Mouse (Mus musculus) MEL (cell line): ENCODE measurements around the gene Pygo2. TPM values are rescaled to one million over a fixed set of nuclear protein-coding genes. Genes with fewer than 3 reads are reported as not detected.

Experiments
- DNase-seq: peaks from one replicate; pipeline ENCODE4 v3.0.0; 2011; ENCODE audit warnings: low read depth, low spot score
- H3K27ac ChIP-seq: 2 replicates; pipeline ENCODE4 v1.5.1; 2012; ENCODE audit warnings: low read depth, mild to moderate bottlenecking, control low read depth, low read length, moderate library complexity; ENCODE audit not compliant: control insufficient read depth
- H3K27me3 ChIP-seq, 2 experiments: fragments of 150-350 bp in 1 of 2; sonication (generic) in 1 of 2; 2 replicates each; pipeline ENCODE4 v1.6.1; 2012; ENCODE audit warnings: low read length in 2 of 2, mild to moderate bottlenecking in 2 of 2, improper control_type of control experiment in 1 of 2, moderate library complexity in 1 of 2; ENCODE audit not compliant: insufficient read depth in 2 of 2, control insufficient read depth in 1 of 2
- H3K36me3 ChIP-seq, 2 experiments: 2 replicates each; pipeline ENCODE4 v1.6.1; 2012 to 2014; ENCODE audit warnings: low read length in 2 of 2, improper control_type of control experiment in 1 of 2, inconsistent platforms in 1 of 2, mild to moderate bottlenecking in 1 of 2; ENCODE audit not compliant: insufficient read depth in 2 of 2, control insufficient read depth in 1 of 2
- H3K4me1 ChIP-seq, 2 experiments: fragments of 150-350 bp in 1 of 2; sonication (generic) in 1 of 2; 2 replicates each; pipeline ENCODE4 v1.6.1; 2012; ENCODE audit warnings: low read length in 2 of 2, improper control_type of control experiment in 1 of 2, mild to moderate bottlenecking in 1 of 2; ENCODE audit not compliant: insufficient read depth in 2 of 2, control insufficient read depth in 1 of 2
- H3K4me3 ChIP-seq, 2 experiments: fragments of 150-350 bp in 1 of 2; sonication (generic) in 1 of 2; 2 replicates each; pipeline ENCODE4 v1.5.1; 2012; ENCODE audit warnings: low read depth in 2 of 2, low read length in 2 of 2, mild to moderate bottlenecking in 2 of 2, moderate library complexity in 2 of 2, control low read depth in 1 of 2, improper control_type of control experiment in 1 of 2; ENCODE audit not compliant: control insufficient read depth in 1 of 2, insufficient read depth in 1 of 2
- H3K79me2 ChIP-seq: 2 replicates; pipeline ENCODE4 v1.6.1; 2012; ENCODE audit warnings: mild to moderate bottlenecking, low read length, moderate library complexity; ENCODE audit not compliant: control insufficient read depth, poor library complexity, insufficient read depth
- H3K9ac ChIP-seq: 2 replicates; pipeline ENCODE4 v1.6.1; 2012; ENCODE audit warnings: low read depth, mild to moderate bottlenecking, control low read depth, low read length, moderate library complexity; ENCODE audit not compliant: control insufficient read depth, poor library complexity, severe bottlenecking
- H3K9me3 ChIP-seq: fragments of 150-350 bp; sonication (generic); replicated peaks from 2 replicates; pipeline ENCODE4 v1.6.1; 2012; ENCODE audit warnings: mild to moderate bottlenecking, low read length, improper control_type of control experiment, moderate library complexity; ENCODE audit not compliant: insufficient read depth
- BHLHE40 ChIP-seq: IDR thresholded peaks from 2 replicates; pipeline ENCODE4 v1.6.1; 2012; ENCODE audit warnings: low read depth, mild to moderate bottlenecking, inconsistent platforms, low read length, improper control_type of control experiment, borderline replicate concordance
- CHD1 ChIP-seq: IDR thresholded peaks from 2 replicates; pipeline ENCODE4 v1.6.1; 2012; ENCODE audit warnings: low read depth, mild to moderate bottlenecking, inconsistent platforms, low read length, improper control_type of control experiment
- CHD2 ChIP-seq: IDR thresholded peaks from 2 replicates; pipeline ENCODE4 v1.6.1; 2011; ENCODE audit warnings: low read length, improper control_type of control experiment
- CTCF ChIP-seq, 3 experiments: IDR thresholded peaks in 2 of 3; conservative IDR thresholded peaks in 1 of 3; 2 replicates each; pipeline ENCODE4 v1.5.1; 2011 to 2012; ENCODE audit warnings: low read length in 3 of 3, low read depth in 2 of 3, mild to moderate bottlenecking in 2 of 3, improper control_type of control experiment in 1 of 3, inconsistent platforms in 1 of 3, mixed read lengths in 1 of 3, moderate library complexity in 1 of 3; ENCODE audit not compliant: control insufficient read depth in 1 of 3, insufficient read depth in 1 of 3, poor library complexity in 1 of 3, severe bottlenecking in 1 of 3
- E2F4 ChIP-seq: IDR thresholded peaks from 2 replicates; pipeline ENCODE4 v1.6.1; 2011; ENCODE audit warnings: low read depth, low read length, improper control_type of control experiment, borderline replicate concordance
- ELF1 ChIP-seq: IDR thresholded peaks from 2 replicates; pipeline ENCODE4 v1.6.1; 2014; ENCODE audit warnings: low read depth, mild to moderate bottlenecking, inconsistent platforms, low read length, improper control_type of control experiment, moderate library complexity
- EP300 ChIP-seq, 2 experiments: IDR thresholded peaks; 2 replicates each; pipeline ENCODE4 v1.6.1; 2011; ENCODE audit warnings: improper control_type of control experiment in 2 of 2, low read length in 2 of 2, low read depth in 1 of 2, mild to moderate bottlenecking in 1 of 2
- ETS1 ChIP-seq: IDR thresholded peaks from 2 replicates; pipeline ENCODE4 v1.6.1; 2012; ENCODE audit warnings: low read depth, mild to moderate bottlenecking, inconsistent platforms, low read length, improper control_type of control experiment, moderate library complexity
- GABPA ChIP-seq: IDR thresholded peaks from 2 replicates; pipeline ENCODE4 v1.6.1; 2012; ENCODE audit warnings: low read depth, mild to moderate bottlenecking, inconsistent platforms, low read length, improper control_type of control experiment, moderate library complexity
- HCFC1 ChIP-seq: IDR thresholded peaks from 2 replicates; pipeline ENCODE4 v1.6.1; 2012; ENCODE audit warnings: low read depth, mild to moderate bottlenecking, inconsistent platforms, low read length, improper control_type of control experiment, moderate library complexity
- KAT2A ChIP-seq: conservative IDR thresholded peaks from 2 replicates; pipeline ENCODE4 v1.6.1; 2012; ENCODE audit warnings: low read depth, low read length, improper control_type of control experiment, inconsistent platforms
- MEF2A ChIP-seq: IDR thresholded peaks from 2 replicates; pipeline ENCODE4 v1.6.1; 2014; ENCODE audit warnings: low read depth, mild to moderate bottlenecking, inconsistent platforms, low read length, improper control_type of control experiment; ENCODE audit not compliant: poor library complexity, insufficient replicate concordance, severe bottlenecking; ENCODE audit errors: extremely low read depth
- MXI1 ChIP-seq: IDR thresholded peaks from 2 replicates; pipeline ENCODE4 v1.6.1; 2011; ENCODE audit warnings: mild to moderate bottlenecking, low read depth, low read length, improper control_type of control experiment
- MYB ChIP-seq: IDR thresholded peaks from 2 replicates; pipeline ENCODE4 v1.6.1; 2011; ENCODE audit warnings: mild to moderate bottlenecking, low read depth, low read length, improper control_type of control experiment
- MYC ChIP-seq: IDR thresholded peaks from 2 replicates; pipeline ENCODE4 v1.6.1; 2011; ENCODE audit warnings: low read depth, mild to moderate bottlenecking, low read length, improper control_type of control experiment, moderate library complexity
- NELFE ChIP-seq: IDR thresholded peaks from 2 replicates; pipeline ENCODE4 v1.6.1; 2011; ENCODE audit warnings: low read depth, low read length, improper control_type of control experiment
- POLR2A ChIP-seq, 2 experiments: IDR thresholded peaks; 2 replicates each; pipeline ENCODE4 v1.6.1; 2011 to 2012; ENCODE audit warnings: low read length in 2 of 2, mild to moderate bottlenecking in 2 of 2, control low read depth in 1 of 2, improper control_type of control experiment in 1 of 2, low read depth in 1 of 2, moderate library complexity in 1 of 2; ENCODE audit not compliant: control insufficient read depth in 1 of 2, insufficient read depth in 1 of 2, poor library complexity in 1 of 2
- POLR2AphosphoS5 ChIP-seq: IDR thresholded peaks from 2 replicates; pipeline ENCODE4 v1.6.1; 2012; ENCODE audit warnings: low read depth, borderline replicate concordance, mild to moderate bottlenecking, inconsistent platforms, low read length, moderate library complexity, mixed read lengths
- RAD21 ChIP-seq: IDR thresholded peaks from 2 replicates; pipeline ENCODE4 v1.6.1; 2011; ENCODE audit warnings: mild to moderate bottlenecking, low read depth, low read length, improper control_type of control experiment
- RCOR1 ChIP-seq: IDR thresholded peaks from 2 replicates; pipeline ENCODE4 v1.6.1; 2012; ENCODE audit warnings: low read depth, mild to moderate bottlenecking, inconsistent platforms, low read length, improper control_type of control experiment
- SIN3A ChIP-seq: IDR thresholded peaks from 2 replicates; pipeline ENCODE4 v1.6.1; 2012; ENCODE audit warnings: low read length, improper control_type of control experiment, inconsistent platforms
- SMC3 ChIP-seq: IDR thresholded peaks from 2 replicates; pipeline ENCODE4 v1.6.1; 2011; ENCODE audit warnings: low read depth, low read length, improper control_type of control experiment
- TAL1 ChIP-seq: IDR thresholded peaks from 2 replicates; pipeline ENCODE4 v1.6.1; 2012; ENCODE audit warnings: mild to moderate bottlenecking, inconsistent platforms, low read length, moderate library complexity, mixed read lengths
- TBP ChIP-seq: IDR thresholded peaks from 2 replicates; pipeline ENCODE4 v1.8.0; 2011; ENCODE audit warnings: low read depth, low read length, improper control_type of control experiment
- TCF12 ChIP-seq: IDR thresholded peaks from 2 replicates; pipeline ENCODE4 v1.6.1; 2014; ENCODE audit warnings: low read depth, mild to moderate bottlenecking, inconsistent platforms, low read length, improper control_type of control experiment, moderate library complexity
- UBTF ChIP-seq: IDR thresholded peaks from 2 replicates; pipeline ENCODE4 v1.6.1; 2012; ENCODE audit warnings: low read depth, mild to moderate bottlenecking, inconsistent platforms, low read length, improper control_type of control experiment, moderate library complexity, borderline replicate concordance; ENCODE audit not compliant: insufficient read depth
- USF1 ChIP-seq: IDR thresholded peaks from 2 replicates; pipeline ENCODE4 v1.6.1; 2014; ENCODE audit warnings: low read depth, mild to moderate bottlenecking, inconsistent platforms, low read length, improper control_type of control experiment, moderate library complexity
- ZMIZ1 ChIP-seq: IDR thresholded peaks from 2 replicates; pipeline ENCODE4 v1.6.1; 2012; ENCODE audit warnings: low read depth, mild to moderate bottlenecking, inconsistent platforms, low read length, improper control_type of control experiment, moderate library complexity
- ZNF384 ChIP-seq: IDR thresholded peaks from 2 replicates; pipeline ENCODE4 v1.6.1; 2012; ENCODE audit warnings: low read depth, mild to moderate bottlenecking, inconsistent platforms, low read length, improper control_type of control experiment
- polyA plus RNA-seq, 2 experiments: library from polyadenylated mRNA; stranded (reverse) in 1 of 2; unstranded in 1 of 2; fragments of >175 nt in 1 of 2; fragments of >200 nt in 1 of 2; gene quantifications; 2 replicates each; pipeline versions ENCODE4 v1.2.1 to v1.2.4; 2012; ENCODE audit warnings: low replicate concordance in 2 of 2, low read depth in 1 of 2; ENCODE audit not compliant: insufficient read length in 2 of 2, insufficient read depth in 1 of 2, missing spikeins in 1 of 2
- total RNA-seq: library from RNA; depleted of rRNA; stranded (reverse); fragments of 300-350 nt; gene quantifications from 2 replicates; pipeline ENCODE4 v1.2.3, GENCODE M21; 2012

Gene Pygo2
- total and polyA plus RNA-seq, 3 experiments = 50.3 to 61.1 TPM; not detected in 1

DNA sequence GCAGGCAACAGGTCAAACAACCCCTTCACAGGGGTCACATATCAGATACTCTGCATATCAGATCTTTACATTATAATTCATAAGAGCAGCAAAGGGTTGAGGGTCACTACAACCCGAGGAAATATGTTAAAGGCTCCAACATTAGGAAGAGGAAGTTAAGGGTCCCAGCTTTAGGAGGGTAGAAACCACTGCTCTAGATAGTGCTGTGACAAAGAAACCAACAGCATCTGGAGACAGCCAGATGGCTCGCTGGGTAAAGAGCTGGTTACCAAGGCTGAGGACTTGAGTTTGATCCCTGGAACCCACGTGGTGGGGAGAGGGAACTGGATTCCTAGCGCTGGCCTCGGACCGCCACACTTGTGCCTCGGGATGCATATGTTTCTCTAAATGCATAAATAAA is 42.3 kb downstream of the Pygo2 start:
- no peak overlapping the region for H3K27ac ChIP-seq
- H3K9ac ChIP-seq = no peak overlapping the region
- TF ChIP-seq MYB (no peak), MYC (0 out of 2 replicates have a peak, but pooled peaks have one; percentile 26), RCOR1 (peak; percentile 41; the same call in 1 of the 2 replicates), TBP (peak; percentile 91), EP300 (IDR thresholded peaks at IDR 0.05; ENCODE audit: low read depth in 1 of 2, low read length in 2 of 2) (peak; percentile 19 to 28; a peak in 2 of 4 replicates)
- H3K36me3 ChIP-seq = peaks cover 0 to 3% of the 10 kb centered on the region in 2 experiments; a peak in 1 of 4 replicates
- H3K4me3 ChIP-seq = no peak overlapping the region
- H3K27me3 ChIP-seq = no peaks in the 10 kb centered on the region
- DNase-seq = peak; percentile 79
- no peaks in the 10 kb centered on the region for H3K9me3 ChIP-seq
- H3K79me2 ChIP-seq = no peaks in the 10 kb centered on the region
- peaks cover 0 to 8% of the 10 kb centered on the region in 2 experiments; a peak in 2 of 4 replicates for H3K4me1 ChIP-seq

DNA sequence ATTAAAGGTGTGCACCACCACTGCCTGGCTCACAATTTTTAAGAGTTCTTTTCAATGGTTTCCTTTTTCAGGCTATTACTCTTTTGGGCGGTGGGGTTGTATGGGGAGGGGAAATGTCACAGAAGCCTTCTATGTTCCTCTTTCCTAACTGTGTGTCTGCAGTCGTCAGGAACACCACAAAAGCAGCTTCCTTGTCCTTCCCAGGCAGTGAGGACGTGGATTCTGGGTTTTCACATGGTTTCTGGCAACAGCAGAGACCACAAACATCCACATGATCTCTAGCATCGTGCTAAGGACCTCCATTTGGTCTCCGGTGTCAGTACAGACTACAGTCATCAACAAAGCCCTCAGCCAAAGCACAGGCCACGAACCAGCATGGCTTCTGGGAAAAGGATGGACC is 43.8 kb downstream of the Pygo2 start:
- no peak overlapping the region for H3K9ac ChIP-seq
- no peaks in the 10 kb centered on the region for H3K27me3 ChIP-seq
- H3K27ac ChIP-seq = no peak overlapping the region

GRCm38 (mm10) chr3:89479055-89479454 is 49.0 kb downstream of the Pygo2 start:
- Histone ChIP-seq H3K36me3 (no peaks in the 10 kb centered on the region), H3K9me3 (no peaks in the 10 kb centered on the region), H3K4me3 (no peak overlapping the region), H3K79me2 (no peaks in the 10 kb centered on the region), H3K4me1 (no peaks in the 10 kb centered on the region), H3K27ac (no peak overlapping the region)
- DNase-seq = no peak
- TF ChIP-seq CTCF (IDR thresholded peaks at IDR 0.05 in 2 of 3, conservative IDR thresholded peaks at IDR 0.05 in 1 of 3; ENCODE audit: control insufficient read depth in 1 of 3, insufficient read depth in 1 of 3, low read depth in 2 of 3, low read length in 3 of 3, poor library complexity in 1 of 3, severe bottlenecking in 1 of 3) = no peak
- TF ChIP-seq ZMIZ1 = no peak
- no peak for TF ChIP-seq TBP
- TF ChIP-seq KAT2A = no peak
- TF ChIP-seq POLR2A (IDR thresholded peaks at IDR 0.05; ENCODE audit: control insufficient read depth in 1 of 2, insufficient read depth in 1 of 2, low read depth in 1 of 2, low read length in 2 of 2, poor library complexity in 1 of 2) = no peak
- no peak for TF ChIP-seq MYB
- TF ChIP-seq MEF2A = no peak
- TF ChIP-seq HCFC1 = no peak
- no peak for TF ChIP-seq NELFE
- no peak for TF ChIP-seq CHD2
- TF ChIP-seq EP300 (IDR thresholded peaks at IDR 0.05; ENCODE audit: low read depth in 1 of 2, low read length in 2 of 2) = no peak
- no peak for TF ChIP-seq ELF1
- TF ChIP-seq ETS1 = no peak
- TF ChIP-seq RCOR1 = no peak
- TF ChIP-seq SIN3A = no peak
- TF ChIP-seq BHLHE40 = no peak
- no peak for TF ChIP-seq MXI1
- no peak for TF ChIP-seq MYC
- no peak for TF ChIP-seq CHD1
- TF ChIP-seq, all 39 proteins: peak for 0
- Histone ChIP-seq H3K9ac (no peak overlapping the region), H3K27me3 (no peaks in the 10 kb centered on the region)

More for the DNA sequence above, 43.8 kb downstream of the Pygo2 start:
- DNase-seq = no peak
- Histone ChIP-seq H3K4me1 (peaks cover 0 to 8% of the 10 kb centered on the region in 2 experiments; a peak in 2 of 4 replicates), H3K4me3 (no peak overlapping the region), H3K36me3 (peaks cover 0 to 3% of the 10 kb centered on the region in 2 experiments; a peak in 1 of 4 replicates), H3K9me3 (no peaks in the 10 kb centered on the region), H3K79me2 (no peaks in the 10 kb centered on the region)
- TF ChIP-seq ETS1 = no peak
- TF ChIP-seq POLR2AphosphoS5 = no peak
- TF ChIP-seq HCFC1 = no peak
- no peak for TF ChIP-seq UBTF
- no peak for TF ChIP-seq RAD21
- no peak for TF ChIP-seq E2F4
- TF ChIP-seq TAL1 = no peak
- no peak for TF ChIP-seq ELF1
- TF ChIP-seq CHD1 = no peak
- TF ChIP-seq MEF2A = no peak
- no peak for TF ChIP-seq TBP
- no peak for TF ChIP-seq SIN3A
- TF ChIP-seq MYB = no peak
- no peak for TF ChIP-seq SMC3
- no peak for TF ChIP-seq USF1
- TF ChIP-seq TCF12 = no peak
- no peak for TF ChIP-seq GABPA
- no peak for TF ChIP-seq ZNF384
